Mouse (Mus musculus) MEL (cell line): ENCODE results near the gene Rnf213. TPM values are rescaled to one million over a fixed set of nuclear protein-coding genes. Genes with fewer than 3 reads are reported as not detected.
A peak's percentile ranks its signal among the peaks of the same experiment; 100 is the strongest.

ENCODE experiments used
- DNase-seq: peaks from one replicate; pipeline ENCODE4 v3.0.0; 2011; ENCODE audit warnings: low read depth, low spot score
- H3K27ac ChIP-seq: 2 replicates; pipeline ENCODE4 v1.5.1; 2012; ENCODE audit warnings: low read depth, mild to moderate bottlenecking, control low read depth, low read length, moderate library complexity; ENCODE audit not compliant: control insufficient read depth
- H3K27me3 ChIP-seq, 2 experiments: fragments of 150-350 bp in 1 of 2; sonication (generic) in 1 of 2; 2 replicates each; pipeline ENCODE4 v1.6.1; 2012; ENCODE audit warnings: low read length in 2 of 2, mild to moderate bottlenecking in 2 of 2, improper control_type of control experiment in 1 of 2, moderate library complexity in 1 of 2; ENCODE audit not compliant: insufficient read depth in 2 of 2, control insufficient read depth in 1 of 2
- H3K36me3 ChIP-seq, 2 experiments: 2 replicates each; pipeline ENCODE4 v1.6.1; 2012 to 2014; ENCODE audit warnings: low read length in 2 of 2, improper control_type of control experiment in 1 of 2, inconsistent platforms in 1 of 2, mild to moderate bottlenecking in 1 of 2; ENCODE audit not compliant: insufficient read depth in 2 of 2, control insufficient read depth in 1 of 2
- H3K4me1 ChIP-seq, 2 experiments: fragments of 150-350 bp in 1 of 2; sonication (generic) in 1 of 2; 2 replicates each; pipeline ENCODE4 v1.6.1; 2012; ENCODE audit warnings: low read length in 2 of 2, improper control_type of control experiment in 1 of 2, mild to moderate bottlenecking in 1 of 2; ENCODE audit not compliant: insufficient read depth in 2 of 2, control insufficient read depth in 1 of 2
- H3K4me3 ChIP-seq, 2 experiments: fragments of 150-350 bp in 1 of 2; sonication (generic) in 1 of 2; 2 replicates each; pipeline ENCODE4 v1.5.1; 2012; ENCODE audit warnings: low read depth in 2 of 2, low read length in 2 of 2, mild to moderate bottlenecking in 2 of 2, moderate library complexity in 2 of 2, control low read depth in 1 of 2, improper control_type of control experiment in 1 of 2; ENCODE audit not compliant: control insufficient read depth in 1 of 2, insufficient read depth in 1 of 2
- H3K79me2 ChIP-seq: 2 replicates; pipeline ENCODE4 v1.6.1; 2012; ENCODE audit warnings: mild to moderate bottlenecking, low read length, moderate library complexity; ENCODE audit not compliant: control insufficient read depth, poor library complexity, insufficient read depth
- H3K9ac ChIP-seq: 2 replicates; pipeline ENCODE4 v1.6.1; 2012; ENCODE audit warnings: low read depth, mild to moderate bottlenecking, control low read depth, low read length, moderate library complexity; ENCODE audit not compliant: control insufficient read depth, poor library complexity, severe bottlenecking
- H3K9me3 ChIP-seq: fragments of 150-350 bp; sonication (generic); replicated peaks from 2 replicates; pipeline ENCODE4 v1.6.1; 2012; ENCODE audit warnings: mild to moderate bottlenecking, low read length, improper control_type of control experiment, moderate library complexity; ENCODE audit not compliant: insufficient read depth
- CHD1 ChIP-seq: IDR thresholded peaks from 2 replicates; pipeline ENCODE4 v1.6.1; 2012; ENCODE audit warnings: low read depth, mild to moderate bottlenecking, inconsistent platforms, low read length, improper control_type of control experiment
- CTCF ChIP-seq, 3 experiments: IDR thresholded peaks in 2 of 3; conservative IDR thresholded peaks in 1 of 3; 2 replicates each; pipeline ENCODE4 v1.5.1; 2011 to 2012; ENCODE audit warnings: low read length in 3 of 3, low read depth in 2 of 3, mild to moderate bottlenecking in 2 of 3, improper control_type of control experiment in 1 of 3, inconsistent platforms in 1 of 3, mixed read lengths in 1 of 3, moderate library complexity in 1 of 3; ENCODE audit not compliant: control insufficient read depth in 1 of 3, insufficient read depth in 1 of 3, poor library complexity in 1 of 3, severe bottlenecking in 1 of 3
- E2F4 ChIP-seq: IDR thresholded peaks from 2 replicates; pipeline ENCODE4 v1.6.1; 2011; ENCODE audit warnings: low read depth, low read length, improper control_type of control experiment, borderline replicate concordance
- ELF1 ChIP-seq: IDR thresholded peaks from 2 replicates; pipeline ENCODE4 v1.6.1; 2014; ENCODE audit warnings: low read depth, mild to moderate bottlenecking, inconsistent platforms, low read length, improper control_type of control experiment, moderate library complexity
- GABPA ChIP-seq: IDR thresholded peaks from 2 replicates; pipeline ENCODE4 v1.6.1; 2012; ENCODE audit warnings: low read depth, mild to moderate bottlenecking, inconsistent platforms, low read length, improper control_type of control experiment, moderate library complexity
- GATA1 ChIP-seq: IDR thresholded peaks from 2 replicates; pipeline ENCODE4 v1.6.1; 2011; ENCODE audit warnings: low read depth, low read length, improper control_type of control experiment
- HCFC1 ChIP-seq: IDR thresholded peaks from 2 replicates; pipeline ENCODE4 v1.6.1; 2012; ENCODE audit warnings: low read depth, mild to moderate bottlenecking, inconsistent platforms, low read length, improper control_type of control experiment, moderate library complexity
- JUND ChIP-seq: IDR thresholded peaks from 2 replicates; pipeline ENCODE4 v1.6.1; 2011; ENCODE audit warnings: low read depth, mild to moderate bottlenecking, improper control_type of control experiment, low read length
- MAX ChIP-seq: IDR thresholded peaks from 2 replicates; pipeline ENCODE4 v1.6.1; 2011; ENCODE audit warnings: low read length, improper control_type of control experiment
- MEF2A ChIP-seq: IDR thresholded peaks from 2 replicates; pipeline ENCODE4 v1.6.1; 2014; ENCODE audit warnings: low read depth, mild to moderate bottlenecking, inconsistent platforms, low read length, improper control_type of control experiment; ENCODE audit not compliant: poor library complexity, insufficient replicate concordance, severe bottlenecking; ENCODE audit errors: extremely low read depth
- MYC ChIP-seq: IDR thresholded peaks from 2 replicates; pipeline ENCODE4 v1.6.1; 2011; ENCODE audit warnings: low read depth, mild to moderate bottlenecking, low read length, improper control_type of control experiment, moderate library complexity
- NELFE ChIP-seq: IDR thresholded peaks from 2 replicates; pipeline ENCODE4 v1.6.1; 2011; ENCODE audit warnings: low read depth, low read length, improper control_type of control experiment
- NRF1 ChIP-seq: IDR thresholded peaks from 2 replicates; pipeline ENCODE4 v1.6.1; 2014; ENCODE audit warnings: low read depth, mild to moderate bottlenecking, inconsistent platforms, low read length, improper control_type of control experiment, moderate library complexity; ENCODE audit not compliant: poor library complexity, insufficient read depth, severe bottlenecking
- POLR2A ChIP-seq, 2 experiments: IDR thresholded peaks; 2 replicates each; pipeline ENCODE4 v1.6.1; 2011 to 2012; ENCODE audit warnings: low read length in 2 of 2, mild to moderate bottlenecking in 2 of 2, control low read depth in 1 of 2, improper control_type of control experiment in 1 of 2, low read depth in 1 of 2, moderate library complexity in 1 of 2; ENCODE audit not compliant: control insufficient read depth in 1 of 2, insufficient read depth in 1 of 2, poor library complexity in 1 of 2
- POLR2AphosphoS5 ChIP-seq: IDR thresholded peaks from 2 replicates; pipeline ENCODE4 v1.6.1; 2012; ENCODE audit warnings: low read depth, borderline replicate concordance, mild to moderate bottlenecking, inconsistent platforms, low read length, moderate library complexity, mixed read lengths
- RAD21 ChIP-seq: IDR thresholded peaks from 2 replicates; pipeline ENCODE4 v1.6.1; 2011; ENCODE audit warnings: mild to moderate bottlenecking, low read depth, low read length, improper control_type of control experiment
- RCOR1 ChIP-seq: IDR thresholded peaks from 2 replicates; pipeline ENCODE4 v1.6.1; 2012; ENCODE audit warnings: low read depth, mild to moderate bottlenecking, inconsistent platforms, low read length, improper control_type of control experiment
- SIN3A ChIP-seq: IDR thresholded peaks from 2 replicates; pipeline ENCODE4 v1.6.1; 2012; ENCODE audit warnings: low read length, improper control_type of control experiment, inconsistent platforms
- TAL1 ChIP-seq: IDR thresholded peaks from 2 replicates; pipeline ENCODE4 v1.6.1; 2012; ENCODE audit warnings: mild to moderate bottlenecking, inconsistent platforms, low read length, moderate library complexity, mixed read lengths
- TCF12 ChIP-seq: IDR thresholded peaks from 2 replicates; pipeline ENCODE4 v1.6.1; 2014; ENCODE audit warnings: low read depth, mild to moderate bottlenecking, inconsistent platforms, low read length, improper control_type of control experiment, moderate library complexity
- UBTF ChIP-seq: IDR thresholded peaks from 2 replicates; pipeline ENCODE4 v1.6.1; 2012; ENCODE audit warnings: low read depth, mild to moderate bottlenecking, inconsistent platforms, low read length, improper control_type of control experiment, moderate library complexity, borderline replicate concordance; ENCODE audit not compliant: insufficient read depth
- USF1 ChIP-seq: IDR thresholded peaks from 2 replicates; pipeline ENCODE4 v1.6.1; 2014; ENCODE audit warnings: low read depth, mild to moderate bottlenecking, inconsistent platforms, low read length, improper control_type of control experiment, moderate library complexity
- USF2 ChIP-seq, 2 experiments: IDR thresholded peaks; 2 replicates each; pipeline ENCODE4 v1.6.1; 2011 to 2012; ENCODE audit warnings: improper control_type of control experiment in 2 of 2, low read length in 2 of 2, borderline replicate concordance in 1 of 2, inconsistent platforms in 1 of 2, low read depth in 1 of 2, mild to moderate bottlenecking in 1 of 2; ENCODE audit not compliant: insufficient read depth in 1 of 2
- ZKSCAN1 ChIP-seq: IDR thresholded peaks from 2 replicates; pipeline ENCODE4 v1.6.1; 2012; ENCODE audit warnings: low read depth, mild to moderate bottlenecking, inconsistent platforms, low read length, improper control_type of control experiment, moderate library complexity
- ZMIZ1 ChIP-seq: IDR thresholded peaks from 2 replicates; pipeline ENCODE4 v1.6.1; 2012; ENCODE audit warnings: low read depth, mild to moderate bottlenecking, inconsistent platforms, low read length, improper control_type of control experiment, moderate library complexity
- ZNF384 ChIP-seq: IDR thresholded peaks from 2 replicates; pipeline ENCODE4 v1.6.1; 2012; ENCODE audit warnings: low read depth, mild to moderate bottlenecking, inconsistent platforms, low read length, improper control_type of control experiment
- polyA plus RNA-seq, 2 experiments: library from polyadenylated mRNA; stranded (reverse) in 1 of 2; unstranded in 1 of 2; fragments of >175 nt in 1 of 2; fragments of >200 nt in 1 of 2; gene quantifications; 2 replicates each; pipeline versions ENCODE4 v1.2.1 to v1.2.4; 2012; ENCODE audit warnings: low replicate concordance in 2 of 2, low read depth in 1 of 2; ENCODE audit not compliant: insufficient read length in 2 of 2, insufficient read depth in 1 of 2, missing spikeins in 1 of 2
- total RNA-seq: library from RNA; depleted of rRNA; stranded (reverse); fragments of 300-350 nt; gene quantifications from 2 replicates; pipeline ENCODE4 v1.2.3, GENCODE M21; 2012

Gene Rnf213
- total and polyA plus RNA-seq, 3 experiments: 10.7 to 11.6 TPM; not detected in 1

DNA sequence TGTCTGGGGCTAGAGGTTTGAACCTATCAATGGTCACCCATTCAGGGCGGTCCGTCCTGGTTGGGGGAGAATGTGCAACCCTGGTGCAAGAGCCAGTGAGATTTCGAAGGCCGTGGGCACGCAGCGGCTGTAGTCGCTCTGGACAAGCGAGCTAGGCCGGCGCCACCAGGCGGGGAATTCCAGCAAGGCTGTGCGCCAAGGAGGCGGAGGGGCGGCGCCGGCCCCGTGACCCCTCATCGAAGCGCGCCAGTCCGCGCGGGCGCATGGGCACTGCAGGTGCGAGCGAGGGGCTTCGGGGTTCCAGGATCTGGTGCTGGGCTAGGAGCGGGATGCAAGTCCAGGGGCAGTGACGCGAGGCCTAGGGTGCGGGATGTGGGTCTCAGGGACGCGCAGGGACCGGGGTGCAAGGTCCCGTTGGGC lies 3.0 kb upstream of the Rnf213 start:
- Histone ChIP-seq H3K36me3 (peaks cover 0 to 5% of the 10 kb centered on the region in 2 experiments; a peak in 1 of 4 replicates), H3K4me3 (peak overlapping the region; percentile 80 to 84), H3K9me3 (no peaks in the 10 kb centered on the region), H3K27ac (no peak overlapping the region), H3K27me3 (peaks cover 5 to 6% of the 10 kb centered on the region in 2 experiments), H3K79me2 (no peaks in the 10 kb centered on the region; the same call in 1 of the 2 replicates), H3K9ac (peak overlapping the region; percentile 71), H3K4me1 (peaks cover 9 to 28% of the 10 kb centered on the region in 2 experiments)
- TF ChIP-seq RAD21 (no peak), CTCF (IDR thresholded peaks at IDR 0.05 in 2 of 3, conservative IDR thresholded peaks at IDR 0.05 in 1 of 3; ENCODE audit: control insufficient read depth in 1 of 3, insufficient read depth in 1 of 3, low read depth in 2 of 3, low read length in 3 of 3, poor library complexity in 1 of 3, severe bottlenecking in 1 of 3) (peak in 2 of 3 experiments; percentile 8 to 14; a peak in 1 of 6 replicates), SIN3A (peak; percentile 33), USF1 (peak; percentile 51), TCF12 (no peak), NRF1 (peak; percentile 27; the same call in 1 of the 2 replicates)
- peak; percentile 55 for DNase-seq

DNA sequence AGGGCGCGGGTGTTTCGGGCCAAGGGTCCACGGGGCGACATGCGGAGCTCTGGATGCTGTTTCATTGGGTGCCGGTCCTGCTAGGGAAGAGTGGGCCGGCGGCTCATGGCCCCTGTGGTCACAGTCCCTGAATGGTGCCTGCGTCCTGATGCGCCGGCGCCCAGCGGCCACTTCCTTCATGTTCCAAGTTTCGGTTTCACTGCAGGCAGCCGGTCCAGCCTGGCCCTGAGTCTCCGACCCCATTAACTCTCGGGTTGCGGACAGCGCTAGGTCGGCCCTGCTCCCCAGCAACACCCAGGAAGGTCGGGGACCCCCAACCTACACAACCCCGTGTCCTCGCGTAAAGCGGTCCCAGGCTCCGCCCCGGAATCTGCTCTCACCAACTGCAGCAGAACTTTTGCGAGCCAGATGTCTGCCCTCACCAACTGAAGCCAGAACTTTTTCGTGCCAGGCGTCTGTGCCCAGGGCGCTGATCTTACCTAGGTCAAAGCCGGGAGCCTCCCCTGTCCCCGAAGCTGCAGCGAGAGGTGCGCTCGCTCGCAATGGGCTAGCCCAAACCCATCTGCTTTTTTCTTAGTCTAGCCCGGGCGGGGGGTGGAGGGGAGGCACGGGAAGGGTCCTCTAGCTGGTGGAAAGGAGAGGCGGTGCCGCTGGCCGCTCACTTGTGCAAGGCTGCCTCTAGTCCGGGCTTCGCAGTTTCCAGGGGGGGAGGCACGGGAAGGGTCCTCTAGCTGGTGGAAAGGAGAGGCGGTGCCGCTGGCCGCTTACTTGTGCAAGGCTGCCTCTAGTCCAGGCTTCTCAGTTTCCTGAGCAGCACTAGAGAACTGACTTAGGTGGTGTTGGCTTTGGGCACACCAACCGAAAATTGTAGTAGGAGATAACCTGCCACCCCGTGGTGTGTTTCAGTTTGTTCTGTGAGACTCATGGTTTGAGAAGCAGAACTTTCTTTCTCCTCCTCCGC lies 2.3 kb upstream of the Rnf213 start:
- H3K4me1 ChIP-seq: peaks cover 6 to 25% of the 10 kb centered on the region in 2 experiments
- H3K9me3 ChIP-seq: no peaks in the 10 kb centered on the region
- peaks cover 5 to 6% of the 10 kb centered on the region in 2 experiments for H3K27me3 ChIP-seq
- H3K36me3 ChIP-seq: peaks cover 0 to 5% of the 10 kb centered on the region in 2 experiments; a peak in 1 of 4 replicates
- H3K27ac ChIP-seq: peak overlapping the region; percentile 33
- no peaks in the 10 kb centered on the region; the same call in 1 of the 2 replicates for H3K79me2 ChIP-seq
- peak overlapping the region; percentile 71 for H3K9ac ChIP-seq
- DNase-seq: peak; percentile 74
- peak overlapping the region; percentile 80 to 84 for H3K4me3 ChIP-seq
- TF ChIP-seq POLR2AphosphoS5 (no peak), ZKSCAN1 (no peak), UBTF (0 out of 2 replicates have a peak, but pooled peaks have one; percentile 13), RCOR1 (no peak), USF2 (IDR thresholded peaks at IDR 0.05; ENCODE audit: borderline replicate concordance in 1 of 2, insufficient read depth in 1 of 2, low read depth in 1 of 2, low read length in 2 of 2) (no peak), RAD21 (no peak; the same call in 1 of the 2 replicates), ELF1 (no peak), GATA1 (no peak), ZMIZ1 (peak; percentile 56; the same call in 1 of the 2 replicates), MAX (0 out of 2 replicates have a peak, but pooled peaks have one; percentile 12), MYC (no peak), CHD1 (no peak; the same call in 1 of the 2 replicates), USF1 (no peak), HCFC1 (no peak), NRF1 (no peak), ZNF384 (no peak), TAL1 (no peak), POLR2A (IDR thresholded peaks at IDR 0.05; ENCODE audit: control insufficient read depth in 1 of 2, insufficient read depth in 1 of 2, low read depth in 1 of 2, low read length in 2 of 2, poor library complexity in 1 of 2) (peak in 1 of 2 experiments; percentile 37; a peak in 1 of 4 replicates), NELFE (peak; percentile 46), JUND (no peak), SIN3A (peak; percentile 28; the same call in 1 of the 2 replicates), GABPA (no peak), MEF2A (no peak), E2F4 (no peak)
